Mouse (Mus musculus) embryonic facial prominence, embryonic 15.5 days (tissue): ENCODE measurements around the gene Mepe. TPM values are rescaled to one million over a fixed set of nuclear protein-coding genes. Genes with fewer than 3 reads are reported as not detected.
A peak's percentile ranks its signal among the peaks of the same experiment; 100 is the strongest.

ENCODE experiments used
- ATAC-seq: fragments of 200-750 bp; cut with Nextera tagmentation; 2 replicates; pipeline ENCODE4 v1.8.0; 2017; ENCODE audit warnings: low read depth, moderate TSS enrichment; ENCODE audit not compliant: insufficient number of reproducible peaks, low FRiP score, low TSS enrichment
- H3K27ac ChIP-seq: fragments of 300-500 bp; sonication (generic); replicated peaks from 2 replicates; pipeline ENCODE4 v1.5.1; 2015; ENCODE audit warnings: mild to moderate bottlenecking, inconsistent platforms
- H3K27me3 ChIP-seq: fragments of 300-500 bp; sonication (generic); 2 replicates; pipeline ENCODE4 v1.6.1; 2015; ENCODE audit warnings: inconsistent platforms
- H3K36me3 ChIP-seq: fragments of 300-500 bp; sonication (generic); 2 replicates; pipeline ENCODE4 v1.6.1; 2015; ENCODE audit warnings: mild to moderate bottlenecking, inconsistent platforms
- H3K4me1 ChIP-seq: fragments of 300-500 bp; sonication (generic); 2 replicates; pipeline ENCODE4 v1.6.1; 2015; ENCODE audit warnings: inconsistent platforms
- H3K4me2 ChIP-seq: fragments of 300-500 bp; sonication (generic); replicated peaks from 2 replicates; pipeline ENCODE4 v1.6.1; 2015; ENCODE audit warnings: mild to moderate bottlenecking, inconsistent platforms
- H3K4me3 ChIP-seq: fragments of 300-500 bp; sonication (generic); replicated peaks from 2 replicates; pipeline ENCODE4 v1.5.1; 2015; ENCODE audit warnings: mild to moderate bottlenecking, inconsistent platforms
- H3K9ac ChIP-seq: fragments of 300-500 bp; sonication (generic); 2 replicates; pipeline ENCODE4 v1.6.1; 2015; ENCODE audit warnings: inconsistent platforms
- H3K9me3 ChIP-seq: fragments of 300-500 bp; sonication (generic); replicated peaks from 2 replicates; pipeline ENCODE4 v1.6.1; 2016; ENCODE audit warnings: inconsistent platforms
- WGBS: fragments of 180-500 bp; shearing (Covaris S2); methylation state at CpG from one replicate; pipeline ENCODE4 v1.1.7; 2015; 5-methylcytosine and 5-hydroxymethylcytosine counted together
- polyA plus RNA-seq: library from polyadenylated mRNA; unstranded; fragments of >200 nt; fragmentation: Nextera tagmentation; extraction: Ambion mirVana; gene quantifications from 2 replicates; pipeline ENCODE4 v1.2.1, GENCODE M21; 2015

Gene Mepe
- 0.47 and 0.53 TPM in 2 replicates for polyA plus RNA-seq

- Histone ChIP-seq H3K36me3 (no peaks in the 10 kb centered on the region), H3K4me2 (no peak within 1 kb of the TSS), H3K4me1 (no peaks in the 10 kb centered on the region), H3K9me3 (no peaks in the 10 kb centered on the region), H3K27ac (no peak within 1 kb of the TSS), H3K27me3 (no peaks in the 10 kb centered on the region), H3K9ac (no peak within 1 kb of the TSS), H3K4me3 (no peak within 1 kb of the TSS)
- no peak for ATAC-seq
- 82% methylated on average over 6 of the region's 6 CpGs for WGBS
These were observed at the start of gene Mepe for GRCm38 (mm10) chr5:104325029-104325428. Mepe (plus strand) TSS chr5:104325329.

- ATAC-seq = no peak
- Histone ChIP-seq H3K9me3 (no peaks in the 10 kb centered on the region), H3K4me3 (no peak overlapping the region), H3K4me2 (no peak overlapping the region), H3K4me1 (no peaks in the 10 kb centered on the region), H3K9ac (no peak overlapping the region), H3K36me3 (no peaks in the 10 kb centered on the region), H3K27ac (no peak overlapping the region), H3K27me3 (no peaks in the 10 kb centered on the region)
- WGBS = 26% methylated on average over 6 of the region's 6 CpGs
These were observed 30.9 kb upstream of the Mepe start for GRCm38 (mm10) chr5:104294201-104294600.

- Histone ChIP-seq H3K4me3 (no peak within 1 kb of the TSS), H3K4me1 (no peaks in the 10 kb centered on the region), H3K9ac (no peak within 1 kb of the TSS), H3K27me3 (no peaks in the 10 kb centered on the region), H3K9me3 (no peaks in the 10 kb centered on the region), H3K36me3 (no peaks in the 10 kb centered on the region), H3K4me2 (no peak within 1 kb of the TSS), H3K27ac (no peak within 1 kb of the TSS)
- ATAC-seq = peak; percentile 34
- WGBS = 51% methylated on average over 6 of the region's 6 CpGs
These were observed 26.1 kb upstream of the Mepe start, which contains the start of gene Ibsp for GRCm38 (mm10) chr5:104298994-104299393. Ibsp (plus strand) TSS chr5:104299171.

GRCm38 (mm10) chr5:104314073-104314472 is 11.1 kb upstream of the Mepe start:
- Histone ChIP-seq H3K9ac (no peak overlapping the region), H3K27me3 (no peaks in the 10 kb centered on the region), H3K9me3 (no peaks in the 10 kb centered on the region), H3K4me2 (no peak overlapping the region), H3K36me3 (no peaks in the 10 kb centered on the region), H3K27ac (no peak overlapping the region), H3K4me3 (no peak overlapping the region), H3K4me1 (no peaks in the 10 kb centered on the region)
- no peak for ATAC-seq
- WGBS = 58% methylated on average over 1 of the region's 1 CpGs

- no peak overlapping the region for H3K4me3 ChIP-seq
- no peaks in the 10 kb centered on the region for H3K4me1 ChIP-seq
- no peak overlapping the region for H3K27ac ChIP-seq
- no peaks in the 10 kb centered on the region for H3K9me3 ChIP-seq
- H3K36me3 ChIP-seq = no peaks in the 10 kb centered on the region
- WGBS = 60% methylated on average over 4 of the region's 4 CpGs
- ATAC-seq = no peak
- H3K9ac ChIP-seq = no peak overlapping the region
- H3K4me2 ChIP-seq = no peak overlapping the region
- H3K27me3 ChIP-seq = no peaks in the 10 kb centered on the region
These were observed 1.8 kb downstream of the Mepe start for GRCm38 (mm10) chr5:104326884-104327283.

GRCm38 (mm10) chr5:104327389-104327788 is 2.3 kb downstream of the Mepe start:
- H3K4me3 ChIP-seq = no peak overlapping the region
- no peak overlapping the region for H3K9ac ChIP-seq
- H3K36me3 ChIP-seq = no peaks in the 10 kb centered on the region
- 67% methylated on average over 8 of the region's 8 CpGs for WGBS
- H3K4me1 ChIP-seq = no peaks in the 10 kb centered on the region
- no peaks in the 10 kb centered on the region for H3K9me3 ChIP-seq
- H3K27ac ChIP-seq = no peak overlapping the region
- H3K27me3 ChIP-seq = no peaks in the 10 kb centered on the region
- ATAC-seq = no peak
- H3K4me2 ChIP-seq = no peak overlapping the region

GRCm38 (mm10) chr5:104327876-104328275 is 2.7 kb downstream of the Mepe start:
- Histone ChIP-seq H3K9ac (no peak overlapping the region), H3K36me3 (no peaks in the 10 kb centered on the region), H3K9me3 (no peaks in the 10 kb centered on the region), H3K4me1 (no peaks in the 10 kb centered on the region; the same call in 1 of the 2 replicates), H3K4me3 (no peak overlapping the region), H3K27me3 (no peaks in the 10 kb centered on the region), H3K27ac (no peak overlapping the region), H3K4me2 (no peak overlapping the region)
- ATAC-seq = 0 out of 2 replicates have a peak, but pooled peaks have one; percentile 19

GRCm38 (mm10) chr5:104328317-104328850 is 3.3 kb downstream of the Mepe start:
- Histone ChIP-seq H3K27me3 (no peaks in the 10 kb centered on the region), H3K9ac (no peak overlapping the region)
- WGBS = 67% methylated on average over 4 of the region's 4 CpGs

GRCm38 (mm10) chr5:104329381-104329780 is 4.3 kb downstream of the Mepe start:
- H3K4me2 ChIP-seq = no peak overlapping the region
- WGBS = 70% methylated on average over 5 of the region's 5 CpGs
- H3K36me3 ChIP-seq = no peaks in the 10 kb centered on the region
- no peak overlapping the region for H3K27ac ChIP-seq
- no peaks in the 10 kb centered on the region for H3K27me3 ChIP-seq
- H3K9me3 ChIP-seq = no peaks in the 10 kb centered on the region
- no peak overlapping the region for H3K4me3 ChIP-seq
- H3K4me1 ChIP-seq = peaks cover 4% of the 10 kb centered on the region; the same call in 1 of the 2 replicates
- no peak for ATAC-seq
- no peak overlapping the region for H3K9ac ChIP-seq

More at GRCm38 (mm10) chr5:104328317-104328850, 3.3 kb downstream of the Mepe start:
- no peak overlapping the region for H3K4me3 ChIP-seq
- peaks cover 4% of the 10 kb centered on the region; the same call in 1 of the 2 replicates for H3K4me1 ChIP-seq
- no peaks in the 10 kb centered on the region for H3K36me3 ChIP-seq
- H3K4me2 ChIP-seq = no peak overlapping the region
- H3K27ac ChIP-seq = no peak overlapping the region
- H3K9me3 ChIP-seq = no peaks in the 10 kb centered on the region
- ATAC-seq = peak; percentile 47; the same call in 1 of the 2 replicates

- 70% methylated on average over 5 of the region's 5 CpGs for WGBS
These were observed 5.0 kb downstream of the Mepe start for GRCm38 (mm10) chr5:104330088-104330487.

GRCm38 (mm10) chr5:104332296-104332695 is 7.2 kb downstream of the Mepe start:
- Histone ChIP-seq H3K36me3 (no peaks in the 10 kb centered on the region), H3K9ac (no peak overlapping the region), H3K27ac (no peak overlapping the region), H3K27me3 (no peaks in the 10 kb centered on the region; the same call in 1 of the 2 replicates), H3K9me3 (no peaks in the 10 kb centered on the region), H3K4me3 (no peak overlapping the region), H3K4me2 (no peak overlapping the region), H3K4me1 (peaks cover 4% of the 10 kb centered on the region; the same call in 1 of the 2 replicates)
- ATAC-seq = no peak
- 53% methylated on average over 3 of the region's 3 CpGs for WGBS

More at GRCm38 (mm10) chr5:104330088-104330487, 5.0 kb downstream of the Mepe start:
- no peaks in the 10 kb centered on the region for H3K27me3 ChIP-seq
- H3K4me3 ChIP-seq = no peak overlapping the region
- no peak for ATAC-seq
- H3K9me3 ChIP-seq = no peaks in the 10 kb centered on the region
- no peaks in the 10 kb centered on the region for H3K36me3 ChIP-seq
- peaks cover 4% of the 10 kb centered on the region; the same call in 1 of the 2 replicates for H3K4me1 ChIP-seq
- no peak overlapping the region for H3K9ac ChIP-seq
- H3K4me2 ChIP-seq = no peak overlapping the region
- H3K27ac ChIP-seq = no peak overlapping the region

- H3K9ac ChIP-seq = no peak overlapping the region
- H3K27me3 ChIP-seq = no peaks in the 10 kb centered on the region; the same call in 1 of the 2 replicates
- H3K4me3 ChIP-seq = no peak overlapping the region
- ATAC-seq = no peak
- no peak overlapping the region for H3K27ac ChIP-seq
- H3K36me3 ChIP-seq = no peaks in the 10 kb centered on the region
- H3K4me1 ChIP-seq = peaks cover 4% of the 10 kb centered on the region; the same call in 1 of the 2 replicates
- no peaks in the 10 kb centered on the region for H3K9me3 ChIP-seq
- no peak overlapping the region; the same call in 1 of the 2 replicates for H3K4me2 ChIP-seq
- 29% methylated on average over 7 of the region's 7 CpGs for WGBS
These were observed 8.1 kb downstream of the Mepe start for GRCm38 (mm10) chr5:104333231-104333640.
